Mouse (Mus musculus) cerebellum, adult 18-20 months (tissue): ENCODE data around the gene Gm47841.

Experiments
- DNase-seq, 2 experiments: peaks; one replicate each; pipeline ENCODE4 v3.0.0; 2021

Gene Gm47841

GRCm38 (mm10) chr15:101041966-101042365 lies 5.2 kb downstream of the Gm47841 start:
- DNase-seq = peak in 1 of 2 experiments; percentile 23

- no peak for DNase-seq
Observed at GRCm38 (mm10) chr15:101039651-101040050, 7.5 kb downstream of the Gm47841 start.

- no peak for DNase-seq
Observed at GRCm38 (mm10) chr15:101028960-101029359, 18.2 kb downstream of the Gm47841 start.

- no peak for DNase-seq
Observed at GRCm38 (mm10) chr15:101011352-101011751, 35.8 kb downstream of the Gm47841 start.

- peak; percentile 23 to 32 for DNase-seq
Observed at GRCm38 (mm10) chr15:101008386-101009010, 38.7 kb downstream of the Gm47841 start.

- no peak for DNase-seq
Observed at GRCm38 (mm10) chr15:101007236-101007635, 40.0 kb downstream of the Gm47841 start.

GRCm38 (mm10) chr15:101006251-101007040 lies 40.8 kb downstream of the Gm47841 start:
- peak in 1 of 2 experiments; percentile 26 for DNase-seq

GRCm38 (mm10) chr15:101005717-101006116 lies 41.5 kb downstream of the Gm47841 start:
- DNase-seq = no peak

GRCm38 (mm10) chr15:101004538-101004937 lies 42.7 kb downstream of the Gm47841 start:
- DNase-seq = no peak

- no peak for DNase-seq
Observed at GRCm38 (mm10) chr15:101002466-101002865, 44.7 kb downstream of the Gm47841 start.

GRCm38 (mm10) chr15:101001685-101002084 lies 45.5 kb downstream of the Gm47841 start:
- no peak for DNase-seq

GRCm38 (mm10) chr15:100997090-100997489 lies 50.1 kb downstream of the Gm47841 start:
- DNase-seq = peak; percentile 68 to 78
